Mouse (Mus musculus): ENCODE data around the gene Cog2. TPM values are rescaled to one million over a fixed set of nuclear protein-coding genes. Genes with fewer than 3 reads are reported as not detected.

The Cog2 gene
- polyA plus RNA-seq, 1 experiment from 2014 or later: 30.4 TPM

DNA sequence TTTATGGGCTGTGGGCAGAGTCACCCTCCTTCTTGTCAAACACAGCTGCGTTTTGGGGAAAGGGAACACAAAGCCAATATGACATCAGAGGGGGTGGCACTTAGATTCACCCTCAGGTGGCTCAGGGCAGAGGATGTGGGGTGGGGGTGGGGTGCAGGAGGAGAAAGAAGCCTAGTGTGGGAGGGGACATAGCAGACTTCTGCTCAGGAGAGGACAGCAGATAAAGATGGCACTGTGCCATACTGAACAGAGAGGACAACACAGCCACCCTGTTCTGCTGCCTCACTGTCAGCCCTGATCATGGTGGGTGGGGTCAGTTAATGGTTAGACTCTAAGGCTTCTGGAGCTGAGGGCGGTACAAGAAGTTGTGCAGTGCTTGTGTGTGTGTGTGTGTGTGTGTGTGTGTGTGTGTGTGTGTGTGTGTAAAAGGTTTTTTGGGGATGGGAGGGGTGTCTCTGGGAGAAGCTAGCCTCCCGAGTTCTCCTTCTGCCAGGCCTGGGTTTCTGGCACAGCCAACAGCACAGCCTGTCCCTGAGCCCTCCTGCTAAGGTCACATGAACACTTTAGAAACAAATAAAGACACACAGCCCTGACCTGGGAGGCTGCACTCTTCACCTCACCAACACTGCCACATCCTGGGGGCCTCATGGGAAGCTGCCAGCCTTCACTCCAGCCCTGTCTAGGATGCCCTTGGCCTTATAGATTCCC is 65.3 kb downstream of the Cog2 start:
- Histone ChIP-seq H3K9me3 (no peaks in the 10 kb centered on the region), H3K36me3 (no peaks in the 10 kb centered on the region), H3K4me1 (peaks cover 13% of the 10 kb centered on the region), H3K27me3 (ENCODE audit: insufficient read depth, poor library complexity, severe bottlenecking) (no peaks in the 10 kb centered on the region), H3K4me3 (no peak overlapping the region), H3K27ac (peak overlapping the region; percentile 32; the same call in 1 of the 2 replicates)
- DNase-seq (ENCODE audit: low spot score): no peak
- 58% methylated on average over 3 of the region's 3 CpGs for WGBS

- Histone ChIP-seq H3K4me3 (no peak overlapping the region), H3K36me3 (no peaks in the 10 kb centered on the region), H3K9me3 (no peaks in the 10 kb centered on the region), H3K4me1 (peaks cover 13% of the 10 kb centered on the region), H3K27me3 (ENCODE audit: insufficient read depth, poor library complexity, severe bottlenecking) (no peaks in the 10 kb centered on the region), H3K27ac (no peak overlapping the region)
- no peak for DNase-seq (ENCODE audit: low spot score)
- 84% methylated on average over 2 of the region's 2 CpGs for WGBS
Observed at GRCm38 (mm10) chr8:124586556-124586955, 66.0 kb downstream of the Cog2 start.

- Histone ChIP-seq H3K27ac (no peak overlapping the region), H3K4me1 (peaks cover 13% of the 10 kb centered on the region), H3K9me3 (no peaks in the 10 kb centered on the region), H3K4me3 (no peak overlapping the region), H3K27me3 (ENCODE audit: insufficient read depth, poor library complexity, severe bottlenecking) (no peaks in the 10 kb centered on the region), H3K36me3 (no peaks in the 10 kb centered on the region)
- 76% methylated on average over 4 of the region's 4 CpGs for WGBS
- no peak for DNase-seq (ENCODE audit: low spot score)
Observed at GRCm38 (mm10) chr8:124589393-124589792, 68.8 kb downstream of the Cog2 start.

Other genes with a start within 250 kb of the Cog2 start
- 1.5 and 1.6 TPM in 2 replicates for gene Pgbd5, start 81.1 kb upstream of the Cog2 start, polyA plus RNA-seq (2016; fragmentation: Nextera tagmentation; extraction: Ambion mirVana)
- gene Agt, start 48.9 kb downstream of the Cog2 start, polyA plus RNA-seq (2016; fragmentation: Nextera tagmentation; extraction: Ambion mirVana): 0.26 and 0.84 TPM in 2 replicates
- not detected in 2 replicates for gene Capn9, start 55.3 kb downstream of the Cog2 start, polyA plus RNA-seq (2016; fragmentation: Nextera tagmentation; extraction: Ambion mirVana)
- gene 2310022B05Rik, start 142.6 kb downstream of the Cog2 start, polyA plus RNA-seq (2016; fragmentation: Nextera tagmentation; extraction: Ambion mirVana): 32.6 and 34.7 TPM in 2 replicates
- 43.7 and 44.6 TPM in 2 replicates for gene Ttc13, start 201.2 kb downstream of the Cog2 start, polyA plus RNA-seq (2016; fragmentation: Nextera tagmentation; extraction: Ambion mirVana)
- 21.3 and 26.7 TPM in 2 replicates for gene Arv1, start 201.4 kb downstream of the Cog2 start, polyA plus RNA-seq (2016; fragmentation: Nextera tagmentation; extraction: Ambion mirVana)
- 2.5 and 8.2 TPM in 2 replicates for gene Fam89a, start 231.1 kb downstream of the Cog2 start, polyA plus RNA-seq (2016; fragmentation: Nextera tagmentation; extraction: Ambion mirVana)